Mouse (Mus musculus): ENCODE measurements at regions not wholly inside any gene's neighbourhood (a gene's known extent, or its start where the extent isn't known, plus 50 kb on each side); places are given as distances from the start of the nearest gene placed in this dataset.
A peak's percentile ranks its signal among the peaks of the same experiment; 100 is the strongest.

DNA sequence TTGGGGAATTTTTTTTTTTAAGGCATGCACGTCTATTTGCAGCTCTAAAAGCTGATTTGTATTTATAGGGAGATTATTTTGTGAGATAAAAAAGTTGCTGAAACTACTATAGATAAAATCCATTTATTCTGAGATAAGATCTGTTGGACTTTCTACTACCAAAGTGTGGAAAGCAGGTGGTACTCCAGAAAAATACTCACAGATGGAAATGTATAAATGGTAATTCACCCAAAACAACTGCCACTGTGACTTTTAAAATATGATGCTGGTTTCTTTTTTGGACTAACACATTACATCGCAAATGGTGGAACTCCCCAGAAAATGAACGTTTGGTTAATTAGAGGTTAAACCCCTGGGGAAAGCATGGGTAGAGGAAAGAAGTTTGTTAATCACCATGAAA, 377.7 kb downstream of the Cdk5rap2 start:
- Histone ChIP-seq H3K4me1 (replicated peaks) (no peaks in the 10 kb centered on the region), H3K9me3 (no peaks in the 10 kb centered on the region), H3K4me3 (no peak overlapping the region), H3K4me2 (no peak overlapping the region), H3K27ac (replicated peaks) (no peak overlapping the region), H3K9ac (no peak overlapping the region), H3K27me3 (no peaks in the 10 kb centered on the region), H3K36me3 (no peaks in the 10 kb centered on the region)
- 62% methylated on average over 3 of the region's 3 CpGs for WGBS
- no peak for ATAC-seq (ENCODE audit: low FRiP score, low read depth)

DNA sequence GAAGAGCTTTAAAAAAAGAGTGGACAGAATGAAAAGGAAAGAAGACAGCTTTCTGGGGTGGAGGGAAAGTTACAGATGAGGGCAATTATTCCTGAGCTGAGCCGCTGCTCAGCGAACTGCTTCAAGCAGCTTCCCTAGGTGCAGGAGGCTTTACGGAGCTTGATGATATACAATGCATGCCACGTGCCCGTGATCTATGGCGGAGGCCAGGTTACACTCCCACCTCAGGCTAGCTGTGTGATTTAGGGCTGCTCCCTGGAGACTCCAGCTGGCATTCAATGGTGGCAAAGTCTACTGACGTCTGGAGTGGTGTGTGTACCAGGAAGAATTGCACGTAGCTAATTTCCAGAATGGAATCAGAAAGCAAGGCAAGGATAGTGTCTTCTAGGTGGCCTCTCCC, 383.4 kb downstream of the Cdk5rap2 start:
- H3K9me3 ChIP-seq, result no peaks in the 10 kb centered on the region
- H3K4me3 ChIP-seq, result no peak overlapping the region
- no peak overlapping the region for H3K9ac ChIP-seq
- no peak overlapping the region for H3K4me2 ChIP-seq
- H3K27ac ChIP-seq (replicated peaks), result no peak overlapping the region
- H3K36me3 ChIP-seq, result no peaks in the 10 kb centered on the region
- H3K27me3 ChIP-seq, result no peaks in the 10 kb centered on the region
- H3K4me1 ChIP-seq (replicated peaks), result no peaks in the 10 kb centered on the region
- WGBS, result 60% methylated on average over 8 of the region's 8 CpGs
- ATAC-seq (ENCODE audit: low FRiP score, low read depth), result no peak

DNA sequence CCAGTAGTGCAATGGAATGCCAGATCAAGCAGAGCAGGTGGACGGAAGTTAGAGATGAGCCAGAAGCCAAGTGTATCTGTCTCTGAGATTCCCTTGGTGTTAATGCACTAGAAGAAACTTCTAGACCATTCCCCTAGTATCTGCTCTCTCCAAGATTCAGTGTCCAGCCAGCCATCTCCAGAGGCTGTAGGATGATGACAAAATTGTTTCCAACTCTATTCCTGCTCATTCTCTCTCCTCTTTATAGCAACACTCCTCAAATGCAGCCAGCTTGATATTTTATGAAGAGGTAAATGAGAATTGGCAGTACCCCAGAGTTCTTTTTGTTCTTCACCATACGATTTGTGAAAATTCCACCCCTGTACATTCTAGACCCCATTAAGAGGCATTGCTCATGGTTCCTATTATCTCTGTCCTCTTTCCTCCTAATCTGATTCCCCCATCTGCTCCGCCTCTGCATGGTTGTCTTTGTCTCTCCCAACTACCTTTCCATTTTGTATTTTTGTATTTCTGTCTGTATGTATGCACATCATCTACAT, 385.3 kb downstream of the Cdk5rap2 start:
- Histone ChIP-seq H3K27ac (replicated peaks) (no peak overlapping the region), H3K36me3 (no peaks in the 10 kb centered on the region), H3K4me1 (replicated peaks) (no peaks in the 10 kb centered on the region), H3K27me3 (no peaks in the 10 kb centered on the region), H3K4me3 (no peak overlapping the region), H3K4me2 (no peak overlapping the region), H3K9ac (no peak overlapping the region), H3K9me3 (no peaks in the 10 kb centered on the region)
- ATAC-seq (ENCODE audit: low FRiP score, low read depth), result no peak
- WGBS, result 93% methylated on average over 3 of the region's 3 CpGs

DNA sequence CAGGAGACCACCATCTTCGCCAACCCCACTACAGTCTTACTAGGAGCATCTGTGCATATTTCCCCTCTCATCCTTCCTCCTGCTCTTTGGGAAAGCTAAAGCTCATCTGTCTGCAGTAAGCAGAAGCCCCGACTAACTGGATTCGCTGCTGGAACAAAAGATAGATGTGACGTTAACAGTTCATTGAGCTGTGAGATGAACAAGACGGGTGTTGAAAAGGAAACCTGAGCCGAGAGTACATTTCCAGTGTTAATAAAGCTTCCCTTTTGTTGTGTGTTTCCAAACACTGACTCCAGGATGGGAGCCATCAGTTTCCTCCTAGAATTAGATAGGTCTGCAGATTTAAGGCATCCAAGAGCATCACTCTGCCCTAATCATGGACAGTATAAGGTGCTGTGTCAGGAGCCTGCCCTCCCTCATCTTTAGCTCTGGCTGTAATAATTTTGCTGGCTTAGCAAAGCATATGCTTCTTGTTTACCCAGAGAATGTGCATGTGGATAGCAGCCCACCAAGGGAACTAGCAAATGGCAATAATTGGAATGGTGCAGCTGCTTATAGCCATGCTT, 389.3 kb downstream of the Cdk5rap2 start:
- no peaks in the 10 kb centered on the region for H3K9me3 ChIP-seq
- no peaks in the 10 kb centered on the region for H3K36me3 ChIP-seq
- WGBS, result 40% methylated on average over 6 of the region's 6 CpGs
- H3K27me3 ChIP-seq, result no peaks in the 10 kb centered on the region
- H3K27ac ChIP-seq (replicated peaks), result no peak overlapping the region
- peak; percentile 42; the same call in 1 of the 2 replicates for ATAC-seq (ENCODE audit: low FRiP score, low read depth)
- H3K9ac ChIP-seq, result no peak overlapping the region
- no peaks in the 10 kb centered on the region for H3K4me1 ChIP-seq (replicated peaks)
- no peak overlapping the region for H3K4me2 ChIP-seq
- no peak overlapping the region for H3K4me3 ChIP-seq

- no peak overlapping the region for H3K4me2 ChIP-seq
- peak; percentile 45; the same call in 1 of the 2 replicates for ATAC-seq (ENCODE audit: low FRiP score, low read depth)
- H3K27me3 ChIP-seq, result no peaks in the 10 kb centered on the region
- no peak overlapping the region for H3K4me3 ChIP-seq
- 41% methylated on average over 6 of the region's 6 CpGs for WGBS
- no peaks in the 10 kb centered on the region for H3K36me3 ChIP-seq
- no peaks in the 10 kb centered on the region for H3K9me3 ChIP-seq
- no peak overlapping the region; the same call in 1 of the 2 replicates for H3K27ac ChIP-seq (replicated peaks)
- 0 out of 2 replicates have a peak, but pooled peaks cover 2% of the 10 kb centered on the region for H3K4me1 ChIP-seq (replicated peaks)
- no peak overlapping the region for H3K9ac ChIP-seq
Measured at GRCm38 (mm10) chr4:70012220-70012580, 398.0 kb downstream of the Cdk5rap2 start.

DNA sequence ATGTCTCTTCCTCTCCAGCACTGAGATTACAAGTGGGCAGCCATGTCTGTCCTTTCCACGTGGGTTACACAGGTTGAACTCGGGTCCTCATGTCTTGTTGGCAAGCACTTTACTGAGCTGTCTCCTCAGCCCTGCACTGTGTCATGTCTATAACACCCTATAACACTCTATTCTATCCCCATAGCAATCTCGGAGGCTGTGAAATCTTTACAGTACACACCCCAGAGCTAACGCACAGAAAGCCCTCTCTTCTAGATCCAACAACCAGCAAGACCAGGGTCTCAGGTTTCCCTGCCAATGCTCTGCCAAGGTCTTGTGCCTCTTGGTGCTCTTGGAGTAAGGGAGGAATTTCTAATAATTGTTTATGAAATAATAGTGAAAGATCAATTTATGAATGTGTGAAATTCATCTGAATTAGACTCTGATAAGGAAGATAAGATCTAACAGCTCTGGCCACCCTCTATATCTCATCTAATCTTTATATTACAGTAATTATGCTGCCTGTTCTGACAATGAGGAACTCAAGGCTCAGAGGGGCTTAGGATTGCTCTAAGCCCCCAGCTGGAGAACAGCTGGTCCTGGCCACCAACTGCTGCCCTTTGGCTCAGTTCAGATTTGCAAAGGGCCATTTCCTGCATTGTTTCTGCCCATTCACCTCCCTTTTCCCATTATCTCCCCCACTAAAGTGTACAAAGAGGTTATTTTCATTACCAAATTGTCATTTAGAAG, 398.6 kb downstream of the Cdk5rap2 start:
- 85% methylated on average over 4 of the region's 4 CpGs for WGBS
- H3K4me2 ChIP-seq, result no peak overlapping the region
- H3K9ac ChIP-seq, result no peak overlapping the region
- H3K36me3 ChIP-seq, result no peaks in the 10 kb centered on the region
- no peak overlapping the region for H3K4me3 ChIP-seq
- no peaks in the 10 kb centered on the region for H3K27me3 ChIP-seq
- no peak for ATAC-seq (ENCODE audit: low FRiP score, low read depth)
- 0 out of 2 replicates have a peak, but pooled peaks cover 2% of the 10 kb centered on the region for H3K4me1 ChIP-seq (replicated peaks)
- H3K27ac ChIP-seq (replicated peaks), result no peak overlapping the region
- no peaks in the 10 kb centered on the region for H3K9me3 ChIP-seq

- no peak overlapping the region for H3K27ac ChIP-seq (replicated peaks)
Measured at GRCm38 (mm10) chr4:70010466-70010865, 399.8 kb downstream of the Cdk5rap2 start.

GRCm38 (mm10) chr4:70004966-70005365, 405.3 kb downstream of the Cdk5rap2 start:
- no peak overlapping the region for H3K4me3 ChIP-seq

More at GRCm38 (mm10) chr4:70010466-70010865, 399.8 kb downstream of the Cdk5rap2 start:
- ATAC-seq (ENCODE audit: low FRiP score, low read depth), result no peak
- 0 out of 2 replicates have a peak, but pooled peaks cover 2% of the 10 kb centered on the region for H3K4me1 ChIP-seq (replicated peaks)
- no peak overlapping the region for H3K4me3 ChIP-seq
- 38% methylated on average over 1 of the region's 1 CpGs for WGBS
- H3K27me3 ChIP-seq, result no peaks in the 10 kb centered on the region
- no peak overlapping the region for H3K9ac ChIP-seq
- H3K36me3 ChIP-seq, result no peaks in the 10 kb centered on the region
- H3K9me3 ChIP-seq, result no peaks in the 10 kb centered on the region
- no peak overlapping the region for H3K4me2 ChIP-seq

DNA sequence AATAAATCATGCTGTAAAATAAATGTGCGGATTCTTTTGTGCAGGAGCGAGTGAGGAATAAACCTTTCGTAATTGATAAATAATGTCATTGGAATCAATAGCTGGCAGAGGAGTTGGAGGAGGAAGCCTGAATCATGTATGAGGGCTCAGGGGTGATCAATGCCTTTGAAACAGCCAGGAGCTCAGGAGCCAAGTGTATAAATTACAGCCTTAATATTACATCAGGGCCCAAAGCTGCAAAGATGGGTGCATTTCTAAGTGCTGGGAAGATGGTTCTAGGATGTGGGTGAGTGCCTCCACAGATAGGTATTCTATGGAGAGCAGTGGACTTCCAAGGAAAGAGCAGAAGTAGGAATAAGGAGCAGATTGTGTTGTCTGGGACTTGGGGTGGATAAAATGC, 417.0 kb downstream of the Cdk5rap2 start:
- no peak overlapping the region for H3K27ac ChIP-seq (replicated peaks)
- no peaks in the 10 kb centered on the region for H3K9me3 ChIP-seq
- WGBS, result 74% methylated on average over 3 of the region's 3 CpGs
- no peaks in the 10 kb centered on the region for H3K27me3 ChIP-seq
- H3K9ac ChIP-seq, result no peak overlapping the region
- H3K36me3 ChIP-seq, result no peaks in the 10 kb centered on the region
- H3K4me2 ChIP-seq, result no peak overlapping the region
- ATAC-seq (ENCODE audit: low FRiP score, low read depth), result no peak
- no peaks in the 10 kb centered on the region for H3K4me1 ChIP-seq (replicated peaks)
- H3K4me3 ChIP-seq, result no peak overlapping the region

More at GRCm38 (mm10) chr4:70004966-70005365, 405.3 kb downstream of the Cdk5rap2 start:
- ATAC-seq (ENCODE audit: low FRiP score, low read depth), result no peak
- Histone ChIP-seq H3K27me3 (no peaks in the 10 kb centered on the region), H3K27ac (replicated peaks) (no peak overlapping the region), H3K9me3 (0 out of 2 replicates have a peak, but pooled peaks cover 4% of the 10 kb centered on the region), H3K4me2 (no peak overlapping the region), H3K36me3 (no peaks in the 10 kb centered on the region), H3K9ac (no peak overlapping the region), H3K4me1 (replicated peaks) (no peaks in the 10 kb centered on the region)

DNA sequence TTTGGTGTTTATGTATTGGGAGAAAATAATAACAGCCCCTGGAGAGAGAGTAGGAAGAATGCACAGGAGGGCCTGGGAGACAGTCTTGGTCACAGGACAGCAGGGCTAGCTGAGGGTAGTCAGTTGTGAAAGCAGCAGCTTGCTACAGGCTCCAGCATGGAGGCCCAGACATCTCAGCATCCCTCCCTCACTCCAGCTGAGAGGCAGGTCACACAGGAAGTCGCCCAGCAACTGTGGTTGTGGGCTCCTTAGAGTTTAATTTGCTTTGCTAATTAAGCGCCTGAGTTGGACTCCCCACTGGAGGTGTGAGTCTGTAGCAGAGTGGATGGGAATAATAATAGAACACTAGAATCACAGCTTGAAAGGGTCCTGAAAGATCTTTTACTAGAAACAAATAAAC, 436.0 kb downstream of the Cdk5rap2 start:
- Histone ChIP-seq H3K4me1 (replicated peaks) (no peaks in the 10 kb centered on the region), H3K27me3 (no peaks in the 10 kb centered on the region), H3K9ac (no peak overlapping the region), H3K27ac (replicated peaks) (no peak overlapping the region), H3K4me2 (no peak overlapping the region), H3K9me3 (no peaks in the 10 kb centered on the region), H3K4me3 (no peak overlapping the region), H3K36me3 (no peaks in the 10 kb centered on the region)
- 37% methylated on average over 2 of the region's 2 CpGs for WGBS
- ATAC-seq (ENCODE audit: low FRiP score, low read depth), result no peak

GRCm38 (mm10) chr4:69973566-69973965, 436.7 kb downstream of the Cdk5rap2 start:
- WGBS, result 69% methylated on average over 6 of the region's 6 CpGs
- H3K4me2 ChIP-seq, result no peak overlapping the region
- no peak overlapping the region for H3K27ac ChIP-seq (replicated peaks)
- no peaks in the 10 kb centered on the region for H3K27me3 ChIP-seq
- no peaks in the 10 kb centered on the region for H3K9me3 ChIP-seq
- H3K36me3 ChIP-seq, result no peaks in the 10 kb centered on the region
- H3K4me3 ChIP-seq, result no peak overlapping the region
- H3K4me1 ChIP-seq (replicated peaks), result no peaks in the 10 kb centered on the region
- H3K9ac ChIP-seq, result no peak overlapping the region
- no peak for ATAC-seq (ENCODE audit: low FRiP score, low read depth)

DNA sequence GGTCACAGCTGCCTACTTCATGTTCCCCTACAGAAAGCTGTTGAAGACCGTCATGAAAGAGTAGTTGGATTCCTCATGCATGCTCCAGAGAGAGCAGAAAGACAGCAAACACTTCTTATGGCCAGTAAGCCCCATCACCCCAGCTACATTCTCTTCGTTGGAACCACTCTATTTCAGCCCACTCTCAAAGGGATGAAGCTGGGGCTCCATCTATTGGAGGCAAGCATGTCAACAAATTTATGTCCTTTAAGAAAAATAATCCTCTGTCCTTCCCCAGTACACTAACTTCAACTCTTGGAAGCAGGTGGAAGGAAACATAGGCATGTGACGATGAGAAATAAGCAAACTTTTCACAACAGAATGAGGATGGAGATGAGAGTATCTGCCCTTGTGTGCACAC, 438.5 kb downstream of the Cdk5rap2 start:
- Histone ChIP-seq H3K36me3 (no peaks in the 10 kb centered on the region), H3K27me3 (no peaks in the 10 kb centered on the region), H3K4me3 (no peak overlapping the region), H3K27ac (replicated peaks) (no peak overlapping the region), H3K9ac (no peak overlapping the region), H3K4me2 (no peak overlapping the region), H3K4me1 (replicated peaks) (no peaks in the 10 kb centered on the region), H3K9me3 (no peaks in the 10 kb centered on the region)
- WGBS, result 78% methylated on average over 3 of the region's 3 CpGs
- ATAC-seq (ENCODE audit: low FRiP score, low read depth), result no peak
